Mouse (Mus musculus): ENCODE measurements around the gene Epha3. TPM values are rescaled to one million over a fixed set of nuclear protein-coding genes. Genes with fewer than 3 reads are reported as not detected.

The Epha3 gene
- polyA plus RNA-seq, 2 experiments: 0.38 to 0.58 TPM

DNA sequence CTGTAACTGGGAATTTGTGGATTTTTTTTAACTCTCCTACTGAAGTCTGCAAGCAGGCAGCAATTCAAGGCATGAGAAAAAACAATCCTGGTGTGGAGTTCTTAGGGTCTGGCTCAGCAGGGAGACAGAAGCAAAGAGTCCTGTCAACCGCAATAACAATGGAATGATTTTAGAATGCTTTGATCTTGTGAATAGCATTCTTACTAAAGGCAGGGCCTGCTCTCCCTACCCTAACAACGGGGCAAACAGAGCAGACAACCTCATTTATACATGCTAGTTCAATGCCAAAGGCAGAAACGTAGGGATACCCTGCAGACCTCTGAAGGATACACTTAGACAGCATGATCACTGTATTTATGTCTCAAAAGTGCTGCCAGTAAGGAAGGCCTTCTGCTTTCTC is 110.9 kb downstream of the Epha3 start:
- 21% methylated on average over 3 of the region's 3 CpGs for WGBS (ENCODE audit: insufficient replicate concordance)

DNA sequence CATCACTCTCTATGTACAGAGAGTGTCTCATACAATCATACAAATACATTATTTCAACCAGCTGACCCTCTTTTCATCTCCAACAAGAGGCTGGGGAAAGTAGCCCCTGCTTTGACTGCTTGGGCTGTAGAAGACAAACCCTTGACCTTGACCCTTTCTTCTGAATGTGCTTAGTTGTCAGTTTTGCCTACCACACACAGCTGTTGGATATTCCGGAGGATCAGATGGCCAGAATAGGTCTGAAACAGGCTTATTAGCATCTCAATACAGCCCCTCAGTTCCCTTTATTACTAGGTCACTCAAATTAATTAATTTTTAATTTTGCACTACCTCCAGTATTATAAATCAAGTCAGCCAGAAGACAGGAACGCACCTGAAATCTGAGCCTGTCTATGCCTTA is 116.2 kb downstream of the Epha3 start:
- no peaks in the 10 kb centered on the region for H3K9me3 ChIP-seq (ENCODE audit: control insufficient read depth, low read length)
- ATAC-seq (ENCODE audit: insufficient read depth): no peak
- no peak for TF ChIP-seq EP300 (IDR thresholded peaks at IDR 0.05; ENCODE audit: low read depth)
- TF ChIP-seq CTCF (IDR thresholded peaks at IDR 0.05; ENCODE audit: low read depth): no peak

More for the DNA sequence above, 110.9 kb downstream of the Epha3 start:
- Histone ChIP-seq H3K4me3 (ENCODE audit: insufficient read depth in 1 of 2, low read depth in 2 of 2, low read length in 2 of 2) (no peak overlapping the region), H3K27me3 (ENCODE audit: control insufficient read depth, insufficient read depth, low read length) (no peaks in the 10 kb centered on the region), H3K9me3 (ENCODE audit: control insufficient read depth, low read length) (no peaks in the 10 kb centered on the region), H3K9ac (replicated peaks) (no peak overlapping the region), H3K27ac (no peak overlapping the region), H3K4me1 (replicated peaks; ENCODE audit: control insufficient read depth in 2 of 2, insufficient read depth in 2 of 2, low read length in 1 of 2) (no peaks in the 10 kb centered on the region), H3K4me2 (ENCODE audit: low read depth) (no peak overlapping the region), H3K36me3 (replicated peaks; ENCODE audit: control insufficient read depth, insufficient read depth, low read depth) (no peaks in the 10 kb centered on the region)
- no peak for TF ChIP-seq EP300 (IDR thresholded peaks at IDR 0.05; ENCODE audit: low read depth)
- TF ChIP-seq CTCF (IDR thresholded peaks at IDR 0.05; ENCODE audit: low read depth): no peak
- DNase-seq (ENCODE audit: low read depth in 3 of 3, low spot score in 3 of 3): no peak
- ATAC-seq (ENCODE audit: insufficient read depth): no peak

DNA sequence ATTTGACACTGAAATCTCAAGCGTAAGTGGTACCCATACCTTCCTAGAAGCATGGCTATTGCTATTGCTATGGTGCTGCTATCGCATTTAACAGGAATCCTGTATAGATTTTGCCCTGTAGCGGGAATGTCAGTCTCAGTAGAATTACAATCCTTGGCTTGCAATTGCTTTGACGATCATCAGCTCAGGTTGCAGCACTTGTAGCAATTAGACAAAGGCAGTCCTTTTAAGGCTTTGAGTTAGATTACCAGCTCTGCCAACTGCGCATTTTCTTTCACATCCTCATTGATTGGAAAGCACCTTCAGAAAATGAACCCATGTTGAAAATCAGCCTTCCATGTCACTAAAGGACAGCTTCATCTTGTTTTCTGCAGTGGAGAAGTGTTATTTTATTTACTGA is 118.5 kb downstream of the Epha3 start:
- H3K4me1 ChIP-seq (replicated peaks; ENCODE audit: control insufficient read depth in 2 of 2, insufficient read depth in 2 of 2, low read length in 1 of 2): no peaks in the 10 kb centered on the region
- no peaks in the 10 kb centered on the region for H3K9me3 ChIP-seq (ENCODE audit: control insufficient read depth, low read length)
- no peaks in the 10 kb centered on the region for H3K36me3 ChIP-seq (replicated peaks; ENCODE audit: control insufficient read depth, insufficient read depth, low read depth)
- H3K4me3 ChIP-seq (ENCODE audit: insufficient read depth in 1 of 2, low read depth in 2 of 2, low read length in 2 of 2): no peak overlapping the region
- no peaks in the 10 kb centered on the region for H3K27me3 ChIP-seq (ENCODE audit: control insufficient read depth, insufficient read depth, low read length)
- no peak for DNase-seq (ENCODE audit: low read depth in 3 of 3, low spot score in 3 of 3)
- H3K27ac ChIP-seq: no peak overlapping the region
- no peak for ATAC-seq (ENCODE audit: insufficient read depth)
- H3K9ac ChIP-seq (replicated peaks): no peak overlapping the region
- no peak overlapping the region for H3K4me2 ChIP-seq (ENCODE audit: low read depth)
- TF ChIP-seq CTCF (IDR thresholded peaks at IDR 0.05; ENCODE audit: low read depth): no peak
- TF ChIP-seq EP300 (IDR thresholded peaks at IDR 0.05; ENCODE audit: low read depth): no peak
- 63% methylated on average over 5 of the region's 5 CpGs for WGBS (ENCODE audit: insufficient replicate concordance)

More for the DNA sequence above, 116.2 kb downstream of the Epha3 start:
- WGBS (ENCODE audit: insufficient replicate concordance): 53% methylated on average over 2 of the region's 2 CpGs
- H3K36me3 ChIP-seq (replicated peaks; ENCODE audit: control insufficient read depth, insufficient read depth, low read depth): no peaks in the 10 kb centered on the region
- H3K27me3 ChIP-seq (ENCODE audit: control insufficient read depth, insufficient read depth, low read length): no peaks in the 10 kb centered on the region
- no peak overlapping the region for H3K4me3 ChIP-seq (ENCODE audit: insufficient read depth in 1 of 2, low read depth in 2 of 2, low read length in 2 of 2)
- no peak for DNase-seq (ENCODE audit: low read depth in 3 of 3, low spot score in 3 of 3)
- H3K27ac ChIP-seq: no peak overlapping the region
- no peak overlapping the region for H3K9ac ChIP-seq (replicated peaks)
- H3K4me1 ChIP-seq (replicated peaks; ENCODE audit: control insufficient read depth in 2 of 2, insufficient read depth in 2 of 2, low read length in 1 of 2): no peaks in the 10 kb centered on the region
- no peak overlapping the region for H3K4me2 ChIP-seq (ENCODE audit: low read depth)

DNA sequence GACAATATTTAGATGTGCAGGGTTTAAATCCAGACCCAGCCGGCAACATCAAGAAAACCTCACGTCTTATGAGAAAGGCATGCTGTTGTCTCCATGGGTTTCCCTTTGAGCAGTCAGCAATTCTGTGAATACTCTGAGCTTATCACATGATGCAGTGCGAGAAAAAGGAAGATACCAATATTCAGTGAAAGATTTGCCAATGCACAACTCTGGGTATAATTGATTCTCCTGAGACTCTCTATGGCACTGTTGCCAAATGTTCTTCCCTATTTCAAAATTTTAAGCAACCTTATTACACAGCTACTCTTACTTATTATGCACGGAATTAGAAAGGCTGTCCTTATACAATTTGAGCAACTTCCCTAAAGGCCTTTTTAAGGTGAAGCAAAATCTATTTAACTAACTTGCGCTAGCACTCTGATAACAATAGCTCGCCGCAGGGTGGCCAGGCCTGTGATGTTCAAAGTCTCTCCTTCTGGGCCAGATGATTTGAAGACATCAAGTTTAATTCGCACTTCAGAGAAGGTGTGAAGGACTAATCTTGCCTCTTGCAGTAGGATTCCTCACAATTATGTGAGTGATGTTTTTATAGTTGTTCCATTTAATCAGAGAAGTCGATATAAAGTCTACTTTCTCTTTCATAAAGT is 120.6 kb downstream of the Epha3 start:
- Histone ChIP-seq H3K27me3 (ENCODE audit: control insufficient read depth, insufficient read depth, low read length) (no peaks in the 10 kb centered on the region), H3K36me3 (replicated peaks; ENCODE audit: control insufficient read depth, insufficient read depth, low read depth) (no peaks in the 10 kb centered on the region), H3K4me1 (replicated peaks; ENCODE audit: control insufficient read depth in 2 of 2, insufficient read depth in 2 of 2, low read length in 1 of 2) (no peaks in the 10 kb centered on the region), H3K9ac (replicated peaks) (no peak overlapping the region), H3K27ac (no peak overlapping the region), H3K4me2 (ENCODE audit: low read depth) (no peak overlapping the region), H3K9me3 (ENCODE audit: control insufficient read depth, low read length) (no peaks in the 10 kb centered on the region), H3K4me3 (ENCODE audit: insufficient read depth in 1 of 2, low read depth in 2 of 2, low read length in 2 of 2) (no peak overlapping the region)
- WGBS (ENCODE audit: insufficient replicate concordance): 48% methylated on average over 9 of the region's 9 CpGs
- TF ChIP-seq EP300 (IDR thresholded peaks at IDR 0.05; ENCODE audit: low read depth) (no peak), CTCF (IDR thresholded peaks at IDR 0.05; ENCODE audit: low read depth) (no peak)
- ATAC-seq (ENCODE audit: insufficient read depth) (no peak), DNase-seq (ENCODE audit: low read depth in 3 of 3, low spot score in 3 of 3) (no peak)

DNA sequence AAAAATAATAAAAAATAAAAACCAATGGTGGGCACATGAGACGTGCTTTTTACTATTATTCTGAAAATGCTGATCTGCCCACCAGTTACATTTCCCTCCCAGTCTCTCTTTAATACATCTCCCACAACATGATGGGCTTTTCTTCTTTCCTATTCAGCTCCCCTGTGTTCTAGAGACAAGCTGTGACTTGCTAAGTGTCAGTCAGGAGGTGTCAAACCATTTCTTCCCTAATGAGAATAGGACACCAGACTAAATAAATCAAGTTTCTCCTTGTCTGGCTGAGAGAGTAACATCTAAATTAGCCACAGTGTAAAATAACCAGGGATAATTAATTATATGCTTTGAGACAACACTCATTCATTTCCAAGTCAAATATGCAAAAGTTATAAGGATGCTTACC is 144.7 kb downstream of the Epha3 start:
- DNase-seq (ENCODE audit: low read depth in 3 of 3, low spot score in 3 of 3) (no peak), ATAC-seq (ENCODE audit: insufficient read depth) (no peak)
- Histone ChIP-seq H3K27ac (no peak overlapping the region), H3K9me3 (ENCODE audit: control insufficient read depth, low read length) (no peaks in the 10 kb centered on the region), H3K9ac (replicated peaks) (no peak overlapping the region), H3K4me3 (ENCODE audit: insufficient read depth in 1 of 2, low read depth in 2 of 2, low read length in 2 of 2) (no peak overlapping the region), H3K36me3 (replicated peaks; ENCODE audit: control insufficient read depth, insufficient read depth, low read depth) (no peaks in the 10 kb centered on the region), H3K4me1 (replicated peaks; ENCODE audit: control insufficient read depth in 2 of 2, insufficient read depth in 2 of 2, low read length in 1 of 2) (no peaks in the 10 kb centered on the region), H3K27me3 (ENCODE audit: control insufficient read depth, insufficient read depth, low read length) (no peaks in the 10 kb centered on the region), H3K4me2 (ENCODE audit: low read depth) (no peak overlapping the region)
- no peak for TF ChIP-seq CTCF (IDR thresholded peaks at IDR 0.05; ENCODE audit: low read depth)
- no peak for TF ChIP-seq EP300 (IDR thresholded peaks at IDR 0.05; ENCODE audit: low read depth)
- 46% methylated on average over 1 of the region's 1 CpGs for WGBS (ENCODE audit: insufficient replicate concordance)

Data from liver, embryonic 14.5 days (tissue).